Mouse (Mus musculus): Measurements from ENCODE around the gene Tmem106c. TPM values are rescaled to one million over a fixed set of nuclear protein-coding genes. Genes with fewer than 3 reads are reported as not detected.

Tmem106c gene
- polyA plus RNA-seq, 1 experiment from 2014 or later: 49.5 TPM

GRCm38 (mm10) chr15:97991285-97991895, 27.4 kb downstream of the Tmem106c start:
- Histone ChIP-seq H3K4me3 (no peak overlapping the region), H3K36me3 (peaks cover 53% of the 10 kb centered on the region), H3K9me3 (replicated peaks) (no peaks in the 10 kb centered on the region), H3K4me1 (peaks cover 61% of the 10 kb centered on the region), H3K4me2 (replicated peaks) (peak overlapping the region; percentile 41; the same call in 1 of the 2 replicates), H3K27me3 (no peaks in the 10 kb centered on the region), H3K27ac (peak overlapping the region; percentile 94), H3K9ac (peak overlapping the region; percentile 64; the same call in 1 of the 2 replicates)
- ATAC-seq (ENCODE audit: low FRiP score): no peak
- WGBS: 9% methylated on average over 12 of the region's 12 CpGs

GRCm38 (mm10) chr15:97992027-97992711, 28.2 kb downstream of the Tmem106c start:
- no peaks in the 10 kb centered on the region for H3K27me3 ChIP-seq
- peak overlapping the region; percentile 48 for H3K4me2 ChIP-seq (replicated peaks)
- H3K4me1 ChIP-seq: peaks cover 65% of the 10 kb centered on the region
- WGBS: 28% methylated on average over 13 of the region's 13 CpGs
- no peaks in the 10 kb centered on the region for H3K9me3 ChIP-seq (replicated peaks)
- no peak overlapping the region for H3K4me3 ChIP-seq
- peak; percentile 10; the same call in 1 of the 2 replicates for ATAC-seq (ENCODE audit: low FRiP score)
- peak overlapping the region; percentile 94 for H3K27ac ChIP-seq
- peak overlapping the region; percentile 64 for H3K9ac ChIP-seq
- peaks cover 50% of the 10 kb centered on the region for H3K36me3 ChIP-seq

- H3K9ac ChIP-seq: peak overlapping the region; percentile 64
- peak overlapping the region; percentile 48 for H3K4me2 ChIP-seq (replicated peaks)
- WGBS: 3% methylated on average over 18 of the region's 18 CpGs
- H3K36me3 ChIP-seq: peaks cover 48% of the 10 kb centered on the region
- no peaks in the 10 kb centered on the region for H3K9me3 ChIP-seq (replicated peaks)
- peak overlapping the region; percentile 94 for H3K27ac ChIP-seq
- no peaks in the 10 kb centered on the region for H3K27me3 ChIP-seq
- H3K4me3 ChIP-seq: peak overlapping the region; percentile 19; the same call in 1 of the 2 replicates
- peak; percentile 91 for ATAC-seq (ENCODE audit: low FRiP score)
- H3K4me1 ChIP-seq: peaks cover 66% of the 10 kb centered on the region
Observed at GRCm38 (mm10) chr15:97992712-97993286, 28.8 kb downstream of the Tmem106c start.

GRCm38 (mm10) chr15:97996716-97997256, 32.8 kb downstream of the Tmem106c start:
- Histone ChIP-seq H3K4me1 (peaks cover 63% of the 10 kb centered on the region), H3K27me3 (no peaks in the 10 kb centered on the region), H3K4me3 (no peak overlapping the region), H3K27ac (no peak overlapping the region), H3K4me2 (replicated peaks) (no peak overlapping the region), H3K9me3 (replicated peaks) (no peaks in the 10 kb centered on the region), H3K36me3 (peaks cover 40% of the 10 kb centered on the region), H3K9ac (no peak overlapping the region)
- ATAC-seq (ENCODE audit: low FRiP score): no peak
- WGBS: 77% methylated on average over 13 of the region's 13 CpGs

GRCm38 (mm10) chr15:97999546-97999945, 35.5 kb downstream of the Tmem106c start:
- Histone ChIP-seq H3K9ac (0 out of 2 replicates have a peak overlapping the region, but pooled peaks have one; percentile 3), H3K4me1 (peaks cover 65% of the 10 kb centered on the region)

DNA sequence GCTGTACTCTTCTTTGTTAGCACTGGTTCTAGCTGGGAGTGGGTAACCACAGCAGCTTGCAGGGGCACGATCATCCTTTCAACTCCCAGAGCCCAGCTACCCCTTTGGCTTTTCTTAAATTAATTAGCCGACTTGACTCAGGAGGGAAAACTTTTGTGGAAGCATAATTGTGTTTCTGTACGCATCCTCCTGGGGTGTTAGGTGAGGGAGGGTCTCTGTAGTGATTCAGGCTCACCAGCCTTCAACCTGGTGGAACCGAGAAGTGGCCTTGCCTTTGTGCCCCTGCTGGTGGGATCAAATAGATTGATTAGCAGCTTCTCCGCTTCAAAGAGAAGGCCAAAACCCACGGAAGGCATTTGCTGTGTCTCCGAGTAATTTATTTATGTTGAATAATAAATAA, 36.0 kb downstream of the Tmem106c start:
- no peak overlapping the region for H3K4me3 ChIP-seq
- no peak for ATAC-seq (ENCODE audit: low FRiP score)
- no peak overlapping the region for H3K9ac ChIP-seq
- peak overlapping the region; percentile 19; the same call in 1 of the 2 replicates for H3K27ac ChIP-seq
- peaks cover 30% of the 10 kb centered on the region for H3K36me3 ChIP-seq
- H3K4me1 ChIP-seq: peaks cover 70% of the 10 kb centered on the region
- no peaks in the 10 kb centered on the region for H3K9me3 ChIP-seq (replicated peaks)
- H3K4me2 ChIP-seq (replicated peaks): peak overlapping the region; percentile 82
- H3K27me3 ChIP-seq: peaks cover 22% of the 10 kb centered on the region
- 8% methylated on average over 7 of the region's 7 CpGs for WGBS

More at GRCm38 (mm10) chr15:97999546-97999945, 35.5 kb downstream of the Tmem106c start:
- no peak for ATAC-seq (ENCODE audit: low FRiP score)
- Histone ChIP-seq H3K27ac (no peak overlapping the region), H3K4me2 (replicated peaks) (peak overlapping the region; percentile 82), H3K4me3 (no peak overlapping the region), H3K9me3 (replicated peaks) (no peaks in the 10 kb centered on the region), H3K36me3 (peaks cover 35% of the 10 kb centered on the region), H3K27me3 (peaks cover 19% of the 10 kb centered on the region)
- 34% methylated on average over 13 of the region's 13 CpGs for WGBS

- H3K4me3 ChIP-seq: peak overlapping the region; percentile 58
- H3K27ac ChIP-seq: peak overlapping the region; percentile 96
- 1% methylated on average over 37 of the region's 37 CpGs for whole genome bisulfite sequencing
- no peaks in the 10 kb centered on the region for H3K9me3 ChIP-seq (replicated peaks)
- peaks cover 16% of the 10 kb centered on the region for H3K36me3 ChIP-seq
- H3K27me3 ChIP-seq: peaks cover 29% of the 10 kb centered on the region
- peak overlapping the region; percentile 82 for H3K4me2 ChIP-seq (replicated peaks)
- H3K4me1 ChIP-seq: peaks cover 62% of the 10 kb centered on the region
- H3K9ac ChIP-seq: peak overlapping the region; percentile 80
- peak; percentile 32 for ATAC-seq (ENCODE audit: low FRiP score)
Observed at GRCm38 (mm10) chr15:98001321-98002112, 37.5 kb downstream of the Tmem106c start.

GRCm38 (mm10) chr15:98002113-98002990, 38.4 kb downstream of the Tmem106c start:
- Histone ChIP-seq H3K9me3 (replicated peaks) (no peaks in the 10 kb centered on the region), H3K27me3 (peaks cover 29% of the 10 kb centered on the region), H3K27ac (peak overlapping the region; percentile 96), H3K9ac (peak overlapping the region; percentile 80), H3K4me3 (peak overlapping the region; percentile 58), H3K4me1 (peaks cover 57% of the 10 kb centered on the region), H3K4me2 (replicated peaks) (peak overlapping the region; percentile 82), H3K36me3 (peaks cover 12% of the 10 kb centered on the region; the same call in 1 of the 2 replicates)
- under 1% methylated on average over 40 of the region's 42 CpGs for WGBS
- ATAC-seq (ENCODE audit: low FRiP score): peak; percentile 62

- no peak for ATAC-seq (ENCODE audit: low FRiP score)
- H3K9ac ChIP-seq: peak overlapping the region; percentile 80
- H3K27ac ChIP-seq: peak overlapping the region; percentile 96
- peak overlapping the region; percentile 58 for H3K4me3 ChIP-seq
- H3K36me3 ChIP-seq: peaks cover 8% of the 10 kb centered on the region; the same call in 1 of the 2 replicates
- peaks cover 57% of the 10 kb centered on the region for H3K4me1 ChIP-seq
- no peaks in the 10 kb centered on the region for H3K9me3 ChIP-seq (replicated peaks)
- H3K4me2 ChIP-seq (replicated peaks): peak overlapping the region; percentile 82
- under 1% methylated on average over 42 of the region's 42 CpGs for WGBS
- H3K27me3 ChIP-seq: peaks cover 29% of the 10 kb centered on the region
Observed at GRCm38 (mm10) chr15:98002991-98003821, 39.2 kb downstream of the Tmem106c start.

Data from hindbrain, embryonic 12.5 days (tissue).